Comparison of ENCODE assay signal across 8 mouse cellular contexts in genomic region chrX:53610571-53610970, GRCm38 (mm10). TPM values are rescaled to one million over a fixed set of nuclear protein-coding genes. Genes with fewer than 3 reads are reported as not detected.
DNase-seq lines count a peak whose midpoint lies in the region; ATAC-seq lines count a peak whose summit lies in the region.
"Had no signal": no experiment of that assay in that cellular context is flagged by ENCODE, and none has a peak within 500 bp of the region (broad histone marks: within the 10 kb centered on the region; RNA-seq: fewer than 3 reads in every experiment).

No protein-coding gene starts in this region.

- no peaks in the 10 kb centered on the region for H3K9me3 ChIP-seq in embryonic facial prominence, embryonic 14.5 days (ENCODE audit: control insufficient read depth, low read length)
- no peaks in the 10 kb centered on the region for H3K9me3 ChIP-seq in limb, embryonic 11.5 days (ENCODE audit: control insufficient read depth, low read length)
- H3K9me3 ChIP-seq: stomach, embryonic 15.5 days had no signal

- no peak overlapping the region for H3K4me2 ChIP-seq in embryonic facial prominence, embryonic 14.5 days (ENCODE audit: low read depth, low read length)
- no peak overlapping the region for H3K4me2 ChIP-seq in limb, embryonic 11.5 days (ENCODE audit: low read depth, severe bottlenecking)
- H3K4me2 ChIP-seq: stomach, embryonic 15.5 days had no signal

- H3K4me3 ChIP-seq in embryonic facial prominence, embryonic 14.5 days (ENCODE audit: low read depth, low read length), result no peak overlapping the region
- no peak overlapping the region for H3K4me3 ChIP-seq in limb, embryonic 11.5 days (ENCODE audit: low read depth, low read length)
- H3K4me3 ChIP-seq: stomach, embryonic 15.5 days had no signal

- 2% methylated on average over 3 of the region's 3 CpGs for WGBS in embryonic facial prominence, embryonic 14.5 days
- WGBS in limb, embryonic 11.5 days, result 6% methylated on average over 3 of the region's 3 CpGs

- no peaks in the 10 kb centered on the region for H3K36me3 ChIP-seq in embryonic facial prominence, embryonic 14.5 days (ENCODE audit: control insufficient read depth, insufficient read depth, low read length)
- H3K36me3 ChIP-seq in limb, embryonic 11.5 days (ENCODE audit: control insufficient read depth, insufficient read depth, low read length), result no peaks in the 10 kb centered on the region
- H3K36me3 ChIP-seq: stomach, embryonic 15.5 days had no signal

- H3K4me1 ChIP-seq in embryonic facial prominence, embryonic 14.5 days (ENCODE audit: control insufficient read depth, insufficient read depth, low read length), result no peaks in the 10 kb centered on the region
- H3K4me1 ChIP-seq in limb, embryonic 11.5 days (ENCODE audit: control insufficient read depth, insufficient read depth, low read length), result no peaks in the 10 kb centered on the region
- H3K4me1 ChIP-seq: stomach, embryonic 15.5 days had no signal

- H3K27ac ChIP-seq in embryonic facial prominence, embryonic 14.5 days (replicated peaks; ENCODE audit: low read depth, low read length), result no peak overlapping the region
- no peak overlapping the region for H3K27ac ChIP-seq in limb, embryonic 11.5 days (replicated peaks; ENCODE audit: low read depth, low read length)
- H3K27ac ChIP-seq: stomach, embryonic 15.5 days had no signal

- H3K27me3 ChIP-seq in embryonic facial prominence, embryonic 14.5 days (replicated peaks; ENCODE audit: control insufficient read depth, insufficient read depth, low read length), result no peaks in the 10 kb centered on the region
- no peaks in the 10 kb centered on the region for H3K27me3 ChIP-seq in limb, embryonic 11.5 days (ENCODE audit: control insufficient read depth, insufficient read depth, low read length)
- H3K27me3 ChIP-seq: stomach, embryonic 15.5 days had no signal

- no peak overlapping the region for H3K9ac ChIP-seq in embryonic facial prominence, embryonic 14.5 days (ENCODE audit: low read depth, low read length)
- H3K9ac ChIP-seq in limb, embryonic 11.5 days (ENCODE audit: low read length), result no peak overlapping the region
- H3K9ac ChIP-seq: stomach, embryonic 15.5 days had no signal

- peak; percentile 6 for DNase-seq in 3134 (ENCODE audit: extremely low read depth, insufficient read length, low spot score)
- DNase-seq in A20 (ENCODE audit: low read depth, low spot score), result peak; percentile 50
- DNase-seq in adrenal gland, postnatal 25 days, result peak; percentile 5
- DNase-seq in embryonic facial prominence, embryonic 14.5 days (ENCODE audit: low spot score), result peak; percentile 43
- peak; percentile 44 to 62 for DNase-seq in kidney, adult 8-10 months
- peak; percentile 69 for DNase-seq in limb, embryonic 11.5 days (ENCODE audit: low spot score)
- DNase-seq in right cerebral cortex, postnatal 36 days (ENCODE audit: low spot score in 2 of 2), result peak; percentile 24 to 47

- no peak for ATAC-seq in embryonic facial prominence, embryonic 14.5 days (ENCODE audit: low read depth)
- ATAC-seq in limb, embryonic 11.5 days (ENCODE audit: insufficient number of reproducible peaks, low FRiP score, low TSS enrichment, low read depth), result no peak

RNA-seq across cellular contexts. Expression of gene Gm14597, which starts 1.8 kb away (rescaled TPM):
- not detected in 2 replicates for total RNA-seq in adrenal gland, postnatal 25 days (2021)
- polyA plus RNA-seq in embryonic facial prominence, embryonic 14.5 days (2014; fragmentation: Nextera tagmentation; extraction: Ambion mirVana), result not detected in 2 replicates
- polyA plus RNA-seq in limb, embryonic 11.5 days (2014; fragmentation: Nextera tagmentation; extraction: Ambion mirVana), result not detected in 2 replicates
- polyA plus RNA-seq: stomach, embryonic 15.5 days had no signal

RNA-seq across cellular contexts. Expression of gene Rtl8c, which starts 2.7 kb away (rescaled TPM):
- 119 and 126 TPM in 2 replicates for total RNA-seq in adrenal gland, postnatal 25 days (2021)
- 52.6 and 54.6 TPM in 2 replicates for polyA plus RNA-seq in embryonic facial prominence, embryonic 14.5 days (2014; fragmentation: Nextera tagmentation; extraction: Ambion mirVana)
- 18.9 and 19.3 TPM in 2 replicates for polyA plus RNA-seq in limb, embryonic 11.5 days (2014; fragmentation: Nextera tagmentation; extraction: Ambion mirVana)

RNA-seq across cellular contexts. Expression of gene Rtl8a, which starts 32.9 kb away (rescaled TPM):
- total RNA-seq in adrenal gland, postnatal 25 days (2021), result 141 and 149 TPM in 2 replicates
- polyA plus RNA-seq in embryonic facial prominence, embryonic 14.5 days (2014; fragmentation: Nextera tagmentation; extraction: Ambion mirVana), result 81.6 and 82.2 TPM in 2 replicates
- 49.5 and 52.0 TPM in 2 replicates for polyA plus RNA-seq in limb, embryonic 11.5 days (2014; fragmentation: Nextera tagmentation; extraction: Ambion mirVana)

RNA-seq across cellular contexts. Expression of gene Rtl8b, which starts 59.6 kb away (rescaled TPM):
- total RNA-seq in adrenal gland, postnatal 25 days (2021), result 79.2 and 90.0 TPM in 2 replicates
- polyA plus RNA-seq in embryonic facial prominence, embryonic 14.5 days (2014; fragmentation: Nextera tagmentation; extraction: Ambion mirVana), result 71.0 and 78.8 TPM in 2 replicates
- polyA plus RNA-seq in limb, embryonic 11.5 days (2014; fragmentation: Nextera tagmentation; extraction: Ambion mirVana), result 49.0 and 55.8 TPM in 2 replicates

Comparison
In these comparisons a context has a peak if more than half of its experiments do, and no peak if none do; other contexts are left out.
1. DNase-seq: peak in every context shown above with its lines; median percentile 69 in limb, embryonic 11.5 days; 53 in kidney, adult 8-10 months; 50 in A20; 43 in embryonic facial prominence, embryonic 14.5 days; 36 in right cerebral cortex, postnatal 36 days; 6 in 3134; 5 in adrenal gland, postnatal 25 days.